Mouse (Mus musculus): ENCODE data around the gene Mif. TPM values are rescaled to one million over a fixed set of nuclear protein-coding genes. Genes with fewer than 3 reads are reported as not detected.

Gene Mif
- polyA plus RNA-seq, 1 experiment from 2014 or later = 1,501 TPM

DNA sequence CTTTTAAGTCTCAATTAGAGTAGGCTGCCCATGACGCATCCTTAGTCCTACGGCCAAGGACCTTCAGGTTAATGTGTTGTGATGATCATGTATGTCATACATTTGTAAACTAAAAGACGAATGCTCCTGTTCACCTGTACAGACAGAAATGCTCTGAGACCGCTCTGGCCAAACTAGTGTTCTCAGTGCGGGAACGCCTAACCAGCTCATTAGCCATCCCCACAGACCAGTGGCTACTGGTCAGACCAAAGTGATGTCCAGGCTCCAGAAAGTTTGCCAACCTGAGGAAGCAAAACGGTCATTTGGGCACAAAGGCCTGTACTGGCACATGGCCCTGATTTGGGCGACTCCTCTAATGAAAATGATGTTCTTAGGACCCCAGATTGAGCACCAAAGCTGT, 24.7 kb upstream of the Mif start:
- no peak for TF ChIP-seq CTCF (IDR thresholded peaks at IDR 0.05; ENCODE audit: low read depth)
- WGBS = 95% methylated on average over 8 of the region's 8 CpGs
- DNase-seq (ENCODE audit: low spot score) (no peak), ATAC-seq (replicated peaks; ENCODE audit: low FRiP score, low read depth) (no peak)
- no peaks in the 10 kb centered on the region for H3K36me3 ChIP-seq (ENCODE audit: insufficient read depth, low read length)
- H3K4me3 ChIP-seq (replicated peaks; ENCODE audit: low read depth, low read length) = no peak overlapping the region
- H3K9me3 ChIP-seq (replicated peaks; ENCODE audit: low read length) = no peaks in the 10 kb centered on the region
- no peak overlapping the region for H3K4me2 ChIP-seq (ENCODE audit: low read length)
- no peak overlapping the region for H3K9ac ChIP-seq (ENCODE audit: low read depth, low read length)
- no peaks in the 10 kb centered on the region for H3K27me3 ChIP-seq (ENCODE audit: insufficient read depth, low read length)
- peaks cover 10% of the 10 kb centered on the region; the same call in 1 of the 2 replicates for H3K4me1 ChIP-seq (replicated peaks; ENCODE audit: insufficient read depth, low read length)
- no peak overlapping the region for H3K27ac ChIP-seq

DNA sequence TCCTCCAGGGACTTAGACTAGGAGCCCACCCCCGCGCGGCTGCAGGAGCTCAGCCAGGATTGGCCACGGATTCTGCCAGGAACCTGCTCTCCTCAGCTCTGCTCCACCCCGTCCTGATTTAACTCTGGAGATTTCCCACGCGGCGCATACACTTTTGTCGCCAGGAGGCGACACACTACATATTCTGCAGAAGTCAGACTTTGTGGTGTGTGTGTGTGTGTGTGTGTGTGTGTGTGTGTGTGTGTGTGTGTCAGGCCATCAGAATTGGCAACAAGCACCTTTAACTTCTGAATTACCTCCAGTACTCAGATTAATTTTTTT, 23.2 kb upstream of the Mif start:
- Histone ChIP-seq H3K27ac (peak overlapping the region; percentile 19), H3K4me3 (replicated peaks; ENCODE audit: low read depth, low read length) (no peak overlapping the region)

DNA sequence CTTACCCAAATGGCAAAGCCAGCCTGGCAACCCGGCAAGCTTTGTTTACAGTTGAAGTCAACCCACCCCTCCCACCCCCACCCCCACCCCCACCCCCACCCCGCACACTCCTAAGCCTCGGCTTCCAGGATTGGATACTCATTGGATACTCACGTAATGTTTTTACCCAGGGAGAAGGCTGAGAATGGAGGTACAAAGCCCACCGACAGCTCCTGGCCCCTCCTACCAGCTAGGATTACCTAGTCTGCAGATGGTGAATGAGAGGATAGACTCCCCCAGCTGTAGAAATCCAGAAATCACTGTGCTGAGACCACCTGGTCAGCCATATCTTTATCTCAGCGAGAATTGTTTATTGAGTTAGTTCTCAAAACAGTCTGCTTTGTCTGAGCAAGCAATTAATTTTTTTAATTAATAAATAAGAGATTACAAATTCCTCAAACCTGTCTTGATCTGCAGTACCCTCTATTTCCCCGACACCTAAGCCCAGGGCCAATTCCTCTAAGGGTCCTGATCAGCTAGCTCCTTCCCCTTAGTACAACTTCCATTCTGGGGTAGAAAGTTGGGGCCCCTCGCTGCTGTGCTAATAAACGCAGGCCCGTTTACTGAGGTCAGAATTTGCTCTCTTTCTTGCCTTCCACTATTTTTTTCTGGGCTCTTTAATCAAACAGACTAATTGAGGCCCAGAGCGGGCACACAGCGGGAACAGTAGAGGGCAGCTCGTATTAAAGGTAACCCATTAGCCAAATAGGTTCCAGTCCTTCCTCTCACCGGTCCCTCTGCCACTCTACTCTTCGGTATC, 22.6 kb upstream of the Mif start:
- Histone ChIP-seq H3K9me3 (replicated peaks; ENCODE audit: low read length) (no peaks in the 10 kb centered on the region), H3K9ac (ENCODE audit: low read depth, low read length) (0 out of 2 replicates have a peak overlapping the region, but pooled peaks have one; percentile 4), H3K4me3 (replicated peaks; ENCODE audit: low read depth, low read length) (no peak overlapping the region), H3K4me1 (replicated peaks; ENCODE audit: insufficient read depth, low read length) (0 out of 2 replicates have a peak, but pooled peaks cover 4% of the 10 kb centered on the region), H3K27ac (peak overlapping the region; percentile 62), H3K27me3 (ENCODE audit: insufficient read depth, low read length) (no peaks in the 10 kb centered on the region), H3K4me2 (ENCODE audit: low read length) (peak overlapping the region; percentile 8; the same call in 1 of the 2 replicates), H3K36me3 (ENCODE audit: insufficient read depth, low read length) (no peaks in the 10 kb centered on the region)
- peak; percentile 84 for ATAC-seq (replicated peaks; ENCODE audit: low FRiP score, low read depth)
- DNase-seq (ENCODE audit: low spot score) = peak; percentile 74
- WGBS = 7% methylated on average over 15 of the region's 15 CpGs
- no peak for TF ChIP-seq CTCF (IDR thresholded peaks at IDR 0.05; ENCODE audit: low read depth)

More for the DNA sequence above, 23.2 kb upstream of the Mif start:
- Histone ChIP-seq H3K9me3 (replicated peaks; ENCODE audit: low read length) (no peaks in the 10 kb centered on the region), H3K4me1 (replicated peaks; ENCODE audit: insufficient read depth, low read length) (0 out of 2 replicates have a peak, but pooled peaks cover 4% of the 10 kb centered on the region), H3K36me3 (ENCODE audit: insufficient read depth, low read length) (no peaks in the 10 kb centered on the region), H3K9ac (ENCODE audit: low read depth, low read length) (no peak overlapping the region), H3K4me2 (ENCODE audit: low read length) (peak overlapping the region; percentile 2; the same call in 1 of the 2 replicates), H3K27me3 (ENCODE audit: insufficient read depth, low read length) (no peaks in the 10 kb centered on the region)
- WGBS = under 1% methylated on average over 10 of the region's 10 CpGs
- TF ChIP-seq CTCF (IDR thresholded peaks at IDR 0.05; ENCODE audit: low read depth) = peak; percentile 77
- ATAC-seq (replicated peaks; ENCODE audit: low FRiP score, low read depth) (peak; percentile 73; the same call in 1 of the 2 replicates), DNase-seq (ENCODE audit: low spot score) (peak; percentile 89)

DNA sequence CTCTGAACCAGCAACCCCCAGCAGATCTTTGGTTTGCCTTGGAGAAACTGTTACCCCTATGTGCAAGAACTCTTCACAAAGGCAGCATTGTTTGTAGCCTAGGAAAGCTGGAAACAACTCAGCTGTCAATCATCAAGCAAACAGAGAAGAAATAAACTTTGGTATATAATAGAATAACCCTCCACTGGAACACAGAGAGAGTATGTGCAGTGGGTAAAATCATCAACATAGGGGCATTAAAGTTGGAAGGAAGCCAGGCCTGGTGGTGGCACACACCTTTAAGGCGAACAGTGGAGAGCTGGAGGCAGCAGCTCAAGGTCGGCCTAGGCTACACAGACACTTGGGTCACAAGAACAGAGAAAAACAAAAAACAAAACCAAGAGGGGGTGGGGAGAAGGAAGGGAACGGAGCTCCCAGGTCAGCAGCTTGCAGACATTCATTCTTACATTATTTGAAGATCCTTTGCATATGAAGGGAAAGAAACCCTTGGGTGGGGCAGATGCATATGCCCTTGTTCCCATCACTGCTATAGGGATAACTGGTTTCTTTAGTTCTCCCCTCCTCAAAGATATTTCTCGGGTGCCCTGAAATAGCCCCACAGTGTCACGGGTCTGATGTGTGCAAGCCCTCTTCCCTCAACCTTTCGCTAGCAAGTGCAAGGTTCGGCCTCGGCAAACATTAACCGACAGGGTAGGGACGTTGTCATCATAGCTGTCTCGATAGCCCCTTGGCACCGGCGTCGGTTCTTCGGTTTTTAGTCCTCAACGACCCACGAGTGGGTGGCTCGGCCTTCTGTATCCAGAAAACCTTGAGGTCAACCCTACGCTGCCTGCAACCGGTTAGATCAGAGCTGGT, 21.8 kb upstream of the Mif start:
- 0 out of 2 replicates have a peak overlapping the region, but pooled peaks have one; percentile 8 for H3K4me2 ChIP-seq (ENCODE audit: low read length)
- H3K9me3 ChIP-seq (replicated peaks; ENCODE audit: low read length) = no peaks in the 10 kb centered on the region
- 17% methylated on average over 20 of the region's 20 CpGs for whole genome bisulfite sequencing
- 0 out of 2 replicates have a peak overlapping the region, but pooled peaks have one; percentile 4 for H3K9ac ChIP-seq (ENCODE audit: low read depth, low read length)
- peak overlapping the region; percentile 62 for H3K27ac ChIP-seq
- DNase-seq (ENCODE audit: low spot score) (no peak), ATAC-seq (replicated peaks; ENCODE audit: low FRiP score, low read depth) (peak; percentile 78)
- no peaks in the 10 kb centered on the region for H3K36me3 ChIP-seq (ENCODE audit: insufficient read depth, low read length)
- H3K27me3 ChIP-seq (ENCODE audit: insufficient read depth, low read length) = no peaks in the 10 kb centered on the region
- H3K4me1 ChIP-seq (replicated peaks; ENCODE audit: insufficient read depth, low read length) = 0 out of 2 replicates have a peak, but pooled peaks cover 4% of the 10 kb centered on the region
- H3K4me3 ChIP-seq (replicated peaks; ENCODE audit: low read depth, low read length) = no peak overlapping the region
- TF ChIP-seq CTCF (IDR thresholded peaks at IDR 0.05; ENCODE audit: low read depth) = no peak

DNA sequence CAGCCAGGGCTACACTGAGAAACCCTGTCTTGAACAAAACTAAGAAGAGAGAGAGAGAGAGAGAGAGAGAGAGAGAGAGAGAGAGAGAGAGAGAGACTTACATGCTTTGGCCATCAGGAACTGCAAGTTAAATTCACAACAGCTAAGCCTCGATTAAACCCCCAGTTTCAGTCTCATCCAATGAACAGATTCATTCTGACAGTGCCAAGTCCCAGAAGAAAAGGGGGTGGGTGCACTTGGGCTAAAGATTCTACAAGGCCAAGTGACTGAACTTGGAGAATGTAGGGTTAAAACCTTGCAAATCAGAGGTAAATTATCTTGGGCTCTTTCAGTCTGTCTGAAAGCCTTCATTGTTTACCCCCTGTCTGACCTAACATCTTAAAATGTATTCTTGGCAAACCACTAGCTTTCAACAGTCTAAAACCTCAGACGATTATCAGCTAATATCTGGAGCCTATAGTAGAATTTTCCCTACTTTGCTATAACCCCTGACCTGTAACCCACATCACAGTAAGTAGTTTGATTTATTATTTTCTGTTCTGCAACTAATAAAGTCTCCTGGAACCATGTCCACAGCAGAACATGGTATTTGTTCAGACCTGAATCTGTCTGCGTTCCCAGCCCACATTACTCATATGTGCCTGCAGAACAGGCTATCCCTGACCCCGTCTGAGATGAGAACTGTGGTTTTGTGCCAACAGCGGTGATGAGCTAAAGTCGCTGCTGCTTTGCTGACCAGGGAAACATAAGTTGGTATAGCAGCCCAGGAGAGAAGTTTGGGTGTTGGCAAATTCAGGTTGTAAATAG, 20.9 kb upstream of the Mif start:
- H3K27ac ChIP-seq = peak overlapping the region; percentile 62
- no peak for DNase-seq (ENCODE audit: low spot score)
- 50% methylated on average over 6 of the region's 6 CpGs for WGBS

More for the DNA sequence above, 20.9 kb upstream of the Mif start:
- Histone ChIP-seq H3K4me2 (ENCODE audit: low read length) (no peak overlapping the region), H3K27me3 (ENCODE audit: insufficient read depth, low read length) (no peaks in the 10 kb centered on the region), H3K9me3 (replicated peaks; ENCODE audit: low read length) (no peaks in the 10 kb centered on the region), H3K36me3 (ENCODE audit: insufficient read depth, low read length) (no peaks in the 10 kb centered on the region), H3K4me1 (replicated peaks; ENCODE audit: insufficient read depth, low read length) (0 out of 2 replicates have a peak, but pooled peaks cover 4% of the 10 kb centered on the region), H3K4me3 (replicated peaks; ENCODE audit: low read depth, low read length) (no peak overlapping the region), H3K9ac (ENCODE audit: low read depth, low read length) (no peak overlapping the region)
- ATAC-seq (replicated peaks; ENCODE audit: low FRiP score, low read depth) = no peak
- no peak for TF ChIP-seq CTCF (IDR thresholded peaks at IDR 0.05; ENCODE audit: low read depth)
